Mouse (Mus musculus) spleen, adult 2 months (tissue): ENCODE data around the gene Stx12. TPM values are rescaled to one million over a fixed set of nuclear protein-coding genes. Genes with fewer than 3 reads are reported as not detected.
A peak's percentile ranks its signal among the peaks of the same experiment; 100 is the strongest.

Source experiments
- DNase-seq, 2 experiments: peaks; one replicate each; pipeline versions ENCODE4 v3.0.0 to v3.0.0-alpha.2; 2012 to 2021; ENCODE audit warnings: low spot score in 2 of 2, low read depth in 1 of 2
- H3K27ac ChIP-seq: fragments of 200-500 bp; 2 replicates; pipeline ENCODE4 v1.5.1; 2012; ENCODE audit warnings: low read length, inconsistent platforms; ENCODE audit not compliant: insufficient read depth
- H3K27me3 ChIP-seq: fragments of 200-500 bp; 2 replicates; pipeline ENCODE4 v1.6.1; 2012; ENCODE audit warnings: mild to moderate bottlenecking, moderate library complexity, low read length, inconsistent platforms; ENCODE audit not compliant: control insufficient read depth, insufficient read depth
- H3K36me3 ChIP-seq: fragments of 200-500 bp; 2 replicates; pipeline ENCODE4 v1.6.1; 2012; ENCODE audit warnings: mild to moderate bottlenecking, low read length, inconsistent platforms; ENCODE audit not compliant: control insufficient read depth, insufficient read depth
- H3K4me1 ChIP-seq: fragments of 200-500 bp; 2 replicates; pipeline ENCODE4 v1.6.1; 2011; ENCODE audit warnings: inconsistent platforms; ENCODE audit not compliant: control insufficient read depth, insufficient read depth, insufficient read length
- H3K4me3 ChIP-seq: fragments of 200-500 bp; 2 replicates; pipeline ENCODE4 v1.5.1; 2011; ENCODE audit warnings: mild to moderate bottlenecking, inconsistent platforms; ENCODE audit not compliant: insufficient read depth, insufficient read length; ENCODE audit errors: extremely low read depth
- CTCF ChIP-seq: fragments of 200-500 bp; IDR thresholded peaks from 2 replicates; pipeline ENCODE4 v1.5.1; 2011; ENCODE audit warnings: mild to moderate bottlenecking, inconsistent platforms; ENCODE audit not compliant: insufficient read depth, insufficient read length, insufficient replicate concordance; ENCODE audit errors: extremely low read depth
- POLR2A ChIP-seq: fragments of 200-500 bp; IDR thresholded peaks from 2 replicates; pipeline ENCODE4 v1.6.1; 2011; ENCODE audit warnings: low read depth, low read length, inconsistent platforms
- WGBS: fragments of 180-500 bp; shearing (Covaris S2); methylation state at CpG from one replicate; pipeline ENCODE4 v1.1.7; 2018; 5-methylcytosine and 5-hydroxymethylcytosine counted together
- polyA plus RNA-seq: library from polyadenylated mRNA; depleted of rRNA; stranded (reverse); fragments of >200 nt; gene quantifications from 2 replicates; pipeline ENCODE4 v1.2.3, GENCODE M21; 2012; rRNA removed

Stx12 gene
- polyA plus RNA-seq, 1 experiment = 6.8 TPM

DNA sequence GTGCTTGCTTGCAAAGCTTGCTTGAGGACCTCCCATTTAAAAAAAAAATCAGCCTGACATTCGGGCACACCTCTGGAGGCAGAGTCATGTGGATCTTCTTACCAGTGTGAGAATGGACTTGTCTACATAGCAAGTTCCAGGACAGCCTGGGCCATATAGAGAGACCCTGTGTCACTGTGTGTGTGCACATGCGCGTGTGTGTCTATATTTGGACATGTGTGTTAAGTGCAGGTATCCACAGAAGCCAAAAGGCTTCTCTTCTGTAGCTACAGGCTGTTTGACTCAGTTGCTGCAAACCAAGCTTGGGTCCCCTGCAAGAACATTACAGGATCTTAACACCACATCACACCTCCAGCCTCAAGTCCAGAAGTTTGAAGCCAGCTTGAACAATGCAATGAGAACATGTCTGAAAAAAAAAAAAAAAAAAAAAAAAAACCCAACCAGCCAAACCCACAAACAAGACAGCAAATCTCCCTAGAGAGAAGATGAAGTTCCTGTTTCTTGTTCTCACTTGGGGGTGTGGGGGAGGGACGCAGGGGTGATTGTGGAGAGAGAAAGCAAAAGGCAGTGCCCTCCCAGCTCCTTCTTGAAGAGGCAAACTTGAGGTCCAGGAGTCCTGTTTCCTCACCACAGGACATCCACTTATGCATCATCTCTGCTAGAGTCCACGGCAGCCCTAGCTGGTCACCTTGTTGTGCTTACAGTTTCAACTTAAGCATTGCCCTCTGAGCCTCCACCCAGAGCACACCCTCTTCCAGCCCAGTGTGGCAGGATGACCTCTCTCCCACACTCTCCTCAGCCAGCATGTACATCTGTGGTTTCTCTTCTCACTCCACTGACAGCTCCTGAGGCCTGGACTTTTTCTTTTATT is 76.3 kb downstream of the Stx12 start:
- no peaks in the 10 kb centered on the region for H3K36me3 ChIP-seq
- peak; percentile 76 to 78 for DNase-seq
- H3K4me3 ChIP-seq = no peak overlapping the region
- TF ChIP-seq CTCF (no peak), POLR2A (no peak)
- WGBS = 15% methylated on average over 5 of the region's 5 CpGs
- peak overlapping the region; percentile 90 for H3K27ac ChIP-seq
- peaks cover 24% of the 10 kb centered on the region for H3K4me1 ChIP-seq
- no peaks in the 10 kb centered on the region for H3K27me3 ChIP-seq

DNA sequence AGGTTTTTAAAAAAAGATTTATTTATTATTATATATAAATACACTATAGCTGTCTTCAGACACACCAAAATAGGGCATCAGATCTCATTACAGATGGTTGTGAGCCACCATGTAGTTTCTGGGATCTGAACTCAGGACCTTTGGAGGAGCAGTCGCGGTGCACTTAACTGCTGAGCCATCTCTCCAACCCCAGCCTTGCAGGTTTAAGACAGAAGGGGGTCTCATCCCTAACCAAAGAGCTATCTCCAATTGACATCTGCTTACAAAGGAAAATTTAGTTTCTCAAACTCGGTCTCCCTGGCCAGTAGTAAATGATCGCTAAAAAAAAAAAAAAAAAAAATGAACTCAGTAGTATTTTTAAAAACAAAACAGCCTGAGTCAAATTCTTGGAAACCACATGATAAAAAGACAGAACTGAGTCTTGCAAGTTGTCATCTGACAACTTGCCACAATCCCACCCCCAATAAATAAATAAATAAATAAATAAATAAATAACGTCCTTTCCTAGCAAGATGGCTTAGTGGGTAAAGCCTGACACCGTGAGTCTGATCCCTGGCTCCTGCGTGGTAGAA is 77.6 kb downstream of the Stx12 start:
- H3K4me3 ChIP-seq = no peak overlapping the region
- peak overlapping the region; percentile 37; the same call in 1 of the 2 replicates for H3K27ac ChIP-seq
- WGBS = 71% methylated on average over 7 of the region's 7 CpGs
- no peak for TF ChIP-seq POLR2A
- no peak for TF ChIP-seq CTCF
- H3K27me3 ChIP-seq = no peaks in the 10 kb centered on the region
- H3K36me3 ChIP-seq = no peaks in the 10 kb centered on the region
- H3K4me1 ChIP-seq = peaks cover 36% of the 10 kb centered on the region
- DNase-seq = no peak

DNA sequence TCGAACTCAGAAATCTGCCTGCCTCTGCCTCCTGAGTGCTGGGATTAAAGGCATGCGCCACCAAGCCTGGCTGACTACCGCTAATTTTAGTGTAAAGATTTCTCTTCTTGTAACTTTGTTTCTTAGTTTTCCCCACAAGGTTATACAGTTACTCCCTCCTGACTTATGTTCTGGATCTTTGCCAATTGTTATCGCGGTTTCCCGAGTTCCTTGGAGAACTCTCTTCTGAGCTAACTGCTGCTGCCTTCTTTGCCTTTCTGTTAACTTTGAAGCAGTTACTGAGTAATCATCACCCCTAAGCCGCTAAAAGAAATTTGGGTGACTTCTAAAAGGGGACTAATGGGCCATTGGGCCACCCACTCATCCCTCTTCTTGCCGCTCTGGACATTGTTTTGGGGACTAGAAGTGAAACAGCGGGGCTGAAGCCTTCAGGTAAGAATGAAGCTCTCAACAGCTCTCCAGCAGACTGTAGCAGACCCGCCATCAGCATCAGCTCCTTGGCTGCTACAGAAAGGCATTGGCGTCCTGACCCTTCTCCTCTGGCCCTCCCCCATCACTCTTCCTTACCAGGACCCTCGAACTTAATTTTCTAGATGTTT is 78.6 kb downstream of the Stx12 start:
- Histone ChIP-seq H3K4me1 (peaks cover 39% of the 10 kb centered on the region), H3K27me3 (no peaks in the 10 kb centered on the region), H3K27ac (peak overlapping the region; percentile 90), H3K36me3 (no peaks in the 10 kb centered on the region), H3K4me3 (no peak overlapping the region)
- 77% methylated on average over 12 of the region's 12 CpGs for WGBS
- no peak for TF ChIP-seq CTCF
- no peak for DNase-seq

DNA sequence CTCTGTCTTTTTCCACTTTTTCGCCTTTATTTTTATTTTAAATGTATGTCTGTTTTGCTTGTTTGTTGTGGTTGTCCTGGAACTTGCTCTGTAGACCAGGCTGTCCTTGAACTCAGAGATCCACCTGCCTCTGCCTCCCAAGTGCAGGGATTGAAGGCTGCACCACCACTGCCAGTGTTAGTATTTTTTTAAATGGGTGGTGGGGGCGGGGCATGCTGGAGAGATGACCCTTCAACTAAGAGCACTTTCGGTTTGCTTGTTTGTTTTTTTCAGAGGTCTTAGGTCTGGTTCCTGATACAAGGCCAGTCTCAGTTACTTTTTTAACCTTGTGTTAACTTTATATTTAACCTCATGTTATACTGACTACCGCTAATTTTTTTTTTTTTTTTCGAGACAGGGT is 79.2 kb downstream of the Stx12 start:
- Histone ChIP-seq H3K36me3 (no peaks in the 10 kb centered on the region), H3K4me3 (no peak overlapping the region), H3K27me3 (no peaks in the 10 kb centered on the region), H3K4me1 (peaks cover 39% of the 10 kb centered on the region), H3K27ac (peak overlapping the region; percentile 90)
- WGBS = 51% methylated on average over 5 of the region's 5 CpGs
- DNase-seq = no peak
- TF ChIP-seq POLR2A = no peak
- TF ChIP-seq CTCF = no peak

DNA sequence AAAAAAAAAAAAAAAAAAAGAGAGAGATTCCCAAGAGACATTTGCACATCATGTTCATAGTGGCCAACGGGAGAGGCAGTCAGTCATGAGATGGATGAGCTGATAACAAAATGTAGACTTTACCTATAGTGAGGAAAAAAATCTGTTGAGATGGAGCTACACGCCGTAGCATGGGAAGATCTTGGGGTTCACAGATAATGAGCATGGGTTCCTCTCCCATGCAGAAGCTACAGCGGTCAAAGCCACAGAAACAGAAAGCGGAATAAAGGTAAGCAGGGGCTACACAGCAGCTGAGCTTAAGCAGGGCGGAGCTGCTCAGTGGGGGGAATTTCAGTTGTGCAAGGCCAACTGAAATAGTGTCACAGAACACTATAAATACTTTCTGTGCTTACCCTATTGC is 80.0 kb downstream of the Stx12 start:
- WGBS = 14% methylated on average over 6 of the region's 6 CpGs
- no peak overlapping the region for H3K4me3 ChIP-seq
- DNase-seq = peak; percentile 47 to 66
- no peaks in the 10 kb centered on the region for H3K27me3 ChIP-seq
- H3K27ac ChIP-seq = peak overlapping the region; percentile 90; the same call in 1 of the 2 replicates
- no peak; the same call in 1 of the 2 replicates for TF ChIP-seq POLR2A
- TF ChIP-seq CTCF = no peak
- no peaks in the 10 kb centered on the region for H3K36me3 ChIP-seq
- H3K4me1 ChIP-seq = peaks cover 39% of the 10 kb centered on the region

DNA sequence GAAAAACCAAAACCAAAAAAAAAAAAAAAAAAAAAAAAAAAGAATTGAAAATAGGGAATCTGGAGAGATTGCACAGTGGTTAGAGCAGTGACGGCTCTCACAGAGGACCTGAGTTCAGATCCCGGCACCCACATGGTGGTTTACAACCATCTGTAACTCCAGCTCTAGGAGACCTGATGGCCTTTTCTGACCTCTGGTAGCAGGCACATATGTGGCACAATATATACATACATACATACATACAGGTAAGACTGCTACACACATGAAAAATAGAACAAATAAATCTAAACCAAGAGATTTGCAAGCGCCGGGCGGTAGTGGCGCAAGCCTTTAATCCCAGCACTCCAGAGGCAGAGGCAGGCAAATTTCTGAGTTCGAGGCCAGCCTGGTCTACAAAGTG is 80.4 kb downstream of the Stx12 start:
- peak overlapping the region; percentile 79 for H3K27ac ChIP-seq
- H3K4me3 ChIP-seq = no peak overlapping the region
- no peak for TF ChIP-seq CTCF
- TF ChIP-seq POLR2A = no peak
- no peaks in the 10 kb centered on the region for H3K27me3 ChIP-seq
- H3K36me3 ChIP-seq = no peaks in the 10 kb centered on the region
- no peak for DNase-seq
- whole genome bisulfite sequencing = 84% methylated on average over 7 of the region's 7 CpGs
- H3K4me1 ChIP-seq = peaks cover 37% of the 10 kb centered on the region

Other genes with a start within 250 kb of the Stx12 start
- gene Eya3, start 245.5 kb downstream of the Stx12 start, polyA plus RNA-seq = 21.3 and 22.0 TPM in 2 replicates
- gene Xkr8, start 152.0 kb downstream of the Stx12 start, polyA plus RNA-seq = 3.4 and 7.8 TPM in 2 replicates
- 1.5 and 4.2 TPM in 2 replicates for gene Smpdl3b, start 127.3 kb downstream of the Stx12 start, polyA plus RNA-seq
- 15.4 and 19.9 TPM in 2 replicates for gene Rpa2, start 116.2 kb downstream of the Stx12 start, polyA plus RNA-seq
- 55.0 and 68.8 TPM in 2 replicates for gene Themis2, start 88.1 kb downstream of the Stx12 start, polyA plus RNA-seq
- gene Ppp1r8, start 41.3 kb downstream of the Stx12 start, polyA plus RNA-seq = 21.3 and 25.0 TPM in 2 replicates
- 7.2 and 9.1 TPM in 2 replicates for gene Fam76a, start 38.0 kb upstream of the Stx12 start, polyA plus RNA-seq
- 37.5 and 39.9 TPM in 2 replicates for gene Fgr, start 89.6 kb upstream of the Stx12 start, polyA plus RNA-seq
- gene Ahdc1, start 126.8 kb upstream of the Stx12 start, polyA plus RNA-seq = 24.3 and 25.1 TPM in 2 replicates
- gene Wasf2, start 246.0 kb upstream of the Stx12 start, polyA plus RNA-seq = 76.2 and 87.6 TPM in 2 replicates